Mouse (Mus musculus): Measurements from ENCODE around the gene Kpna4.

DNA sequence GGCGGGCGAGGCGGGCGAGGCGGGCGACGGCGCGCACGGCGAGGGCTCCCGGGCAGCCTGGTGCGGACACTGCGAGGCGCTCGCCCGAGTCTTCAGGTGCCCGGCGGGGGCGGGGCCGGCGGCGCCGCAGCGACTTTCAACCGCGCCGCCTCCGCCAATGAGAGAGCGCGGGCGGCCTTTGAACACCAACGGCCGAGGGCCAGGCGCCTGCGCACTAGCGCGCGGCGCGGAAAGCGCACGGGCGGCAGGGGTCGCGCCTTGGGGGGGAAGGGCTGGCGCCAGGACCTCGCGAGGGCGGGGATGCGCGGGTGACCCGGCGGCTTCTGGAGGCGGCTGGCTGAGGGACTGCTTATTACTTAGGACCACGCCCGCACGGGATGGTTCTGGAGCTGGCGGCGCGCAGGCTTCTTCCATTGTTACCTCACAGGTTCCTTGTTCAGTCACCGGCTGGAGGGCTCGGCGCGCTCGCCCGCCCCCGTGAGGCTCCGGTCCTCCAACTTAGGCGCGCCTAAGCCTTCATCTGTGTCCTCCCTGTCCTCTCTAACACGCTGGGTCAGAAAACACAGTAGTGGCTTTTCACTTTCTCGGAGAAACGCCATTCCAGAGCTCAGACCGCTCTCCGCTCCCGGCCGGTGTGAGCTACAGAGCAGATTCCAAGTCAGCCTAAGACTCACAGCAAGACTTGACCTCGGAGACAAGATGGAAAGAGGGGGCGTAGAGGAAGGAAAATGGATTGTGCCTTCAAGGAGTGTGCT lies 82.1 kb downstream of the Kpna4 start, which contains the start of gene Trim59:
- TF ChIP-seq ZC3H11A (IDR thresholded peaks at IDR 0.05; ENCODE audit: borderline replicate concordance, low read depth, low read length): no peak
- peak; percentile 88 for TF ChIP-seq CHD2 (IDR thresholded peaks at IDR 0.05; ENCODE audit: low read depth, low read length)
- no peak for TF ChIP-seq ZNF384 (IDR thresholded peaks at IDR 0.05; ENCODE audit: low read depth, low read length)
- no peak for TF ChIP-seq MAFK (IDR thresholded peaks at IDR 0.05; ENCODE audit: insufficient read depth, low read depth, low read length)

Data from ES-E14 (cell line).